ENCODE assay signal across 15 mouse cellular contexts in the genomic region with DNA sequence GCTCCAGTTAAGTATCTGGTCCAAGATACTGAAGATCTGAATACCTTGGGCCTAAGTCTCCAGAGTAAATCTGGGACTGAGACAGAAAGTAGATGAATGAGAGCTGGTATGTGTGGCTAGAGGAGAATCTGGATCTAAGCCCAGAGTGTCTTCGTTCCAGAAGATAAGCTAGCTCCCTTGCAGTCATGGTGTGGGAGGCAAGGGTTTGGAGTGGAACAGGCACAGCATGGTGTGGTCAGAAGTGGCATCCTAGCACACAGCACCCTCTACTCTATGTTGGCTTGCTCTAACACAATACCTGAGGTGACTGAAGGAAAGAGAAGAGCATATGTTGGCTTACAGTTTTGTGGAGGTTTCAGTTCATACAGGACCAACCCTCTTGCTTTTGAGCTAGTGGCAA.
A peak's percentile ranks its signal among the peaks of the same experiment; 100 is the strongest.
DNase-seq lines count a peak whose midpoint lies in the region; ATAC-seq and TF ChIP-seq lines count a peak whose summit lies in the region.
"Had no signal": no experiment of that assay in that cellular context is flagged by ENCODE, and none has a peak within 500 bp of the region (broad histone marks: within the 10 kb centered on the region; RNA-seq: fewer than 3 reads in every experiment).

No protein-coding gene starts in this region.

- TF ChIP-seq EP300 in MEL (IDR thresholded peaks at IDR 0.05; ENCODE audit: low read depth in 1 of 2, low read length in 2 of 2) = no peak
- TF ChIP-seq EP300 in heart, postnatal 0 days (IDR thresholded peaks at IDR 0.05; ENCODE audit: low read depth) = no peak

- no peak overlapping the region for H3K4me3 ChIP-seq in MEL (ENCODE audit: control insufficient read depth in 1 of 2, insufficient read depth in 1 of 2, low read depth in 2 of 2, low read length in 2 of 2)
- no peak overlapping the region for H3K4me3 ChIP-seq in heart, postnatal 0 days (ENCODE audit: low read depth, low read length)
- H3K4me3 ChIP-seq: forebrain, embryonic 12.5 days; kidney, embryonic 15.5 days; neural tube, embryonic 15.5 days had no signal

- 17% methylated on average over 1 of the region's 1 CpGs for WGBS in heart, postnatal 0 days

- H3K27me3 ChIP-seq in MEL (ENCODE audit: control insufficient read depth in 1 of 2, insufficient read depth in 2 of 2, low read length in 2 of 2) = no peaks in the 10 kb centered on the region
- no peaks in the 10 kb centered on the region for H3K27me3 ChIP-seq in heart, postnatal 0 days (ENCODE audit: control insufficient read depth, insufficient read depth, low read length)
- H3K27me3 ChIP-seq: CH12.LX; forebrain, embryonic 12.5 days; kidney, embryonic 15.5 days; neural tube, embryonic 15.5 days had no signal

- H3K9me3 ChIP-seq in MEL (replicated peaks; ENCODE audit: insufficient read depth, low read length) = no peaks in the 10 kb centered on the region
- no peaks in the 10 kb centered on the region for H3K9me3 ChIP-seq in heart, postnatal 0 days (replicated peaks; ENCODE audit: control insufficient read depth, low read length)
- H3K9me3 ChIP-seq: forebrain, embryonic 12.5 days; kidney, embryonic 15.5 days; neural tube, embryonic 15.5 days had no signal

- no peaks in the 10 kb centered on the region for H3K4me1 ChIP-seq in MEL (ENCODE audit: control insufficient read depth in 1 of 2, insufficient read depth in 2 of 2, low read length in 2 of 2)
- peaks cover 24% of the 10 kb centered on the region for H3K4me1 ChIP-seq in heart, postnatal 0 days (ENCODE audit: control insufficient read depth, insufficient read depth)
- H3K4me1 ChIP-seq: forebrain, embryonic 12.5 days; neural tube, embryonic 15.5 days had no signal

- no peak overlapping the region for H3K4me2 ChIP-seq in heart, postnatal 0 days (ENCODE audit: low read depth, low read length)
- H3K4me2 ChIP-seq: forebrain, embryonic 12.5 days; kidney, embryonic 15.5 days; neural tube, embryonic 15.5 days had no signal

- H3K27ac ChIP-seq in MEL (ENCODE audit: control insufficient read depth, low read depth, low read length) = no peak overlapping the region
- peak overlapping the region; percentile 10 for H3K27ac ChIP-seq in heart, postnatal 0 days (ENCODE audit: low read depth)
- H3K27ac ChIP-seq: forebrain, embryonic 12.5 days; kidney, embryonic 15.5 days; neural tube, embryonic 15.5 days had no signal

- H3K36me3 ChIP-seq in MEL (ENCODE audit: control insufficient read depth in 1 of 2, insufficient read depth in 2 of 2, low read length in 2 of 2) = no peaks in the 10 kb centered on the region
- H3K36me3 ChIP-seq in heart, postnatal 0 days (replicated peaks; ENCODE audit: control insufficient read depth, insufficient read depth, low read length) = peaks cover 12% of the 10 kb centered on the region

- TF ChIP-seq CTCF in MEL (IDR thresholded peaks at IDR 0.05 in 2 of 3, conservative IDR thresholded peaks at IDR 0.05 in 1 of 3; ENCODE audit: control insufficient read depth in 1 of 3, insufficient read depth in 1 of 3, low read depth in 2 of 3, low read length in 3 of 3, poor library complexity in 1 of 3, severe bottlenecking in 1 of 3) = no peak
- TF ChIP-seq CTCF in heart, postnatal 0 days (IDR thresholded peaks at IDR 0.05; ENCODE audit: low read depth) = no peak

- TF ChIP-seq POLR2A in MEL (IDR thresholded peaks at IDR 0.05; ENCODE audit: control insufficient read depth in 1 of 2, insufficient read depth in 1 of 2, low read depth in 1 of 2, low read length in 2 of 2, poor library complexity in 1 of 2) = no peak

- intact Hi-C loops in left cerebral cortex, postnatal 36 days (cut with DNase I) = no loop called here

- no peaks in the 10 kb centered on the region for H3K79me2 ChIP-seq in MEL (ENCODE audit: control insufficient read depth, insufficient read depth, low read length, poor library complexity)

- TF ChIP-seq RAD21 in MEL (IDR thresholded peaks at IDR 0.05; ENCODE audit: low read depth, low read length) = no peak

- peak; percentile 50 for ATAC-seq in heart, postnatal 0 days (ENCODE audit: insufficient read depth, low read depth)

- no peak overlapping the region for H3K9ac ChIP-seq in MEL (ENCODE audit: control insufficient read depth, low read depth, low read length, poor library complexity, severe bottlenecking)
- H3K9ac ChIP-seq in heart, postnatal 0 days (replicated peaks; ENCODE audit: low read depth, low read length) = no peak overlapping the region
- H3K9ac ChIP-seq: forebrain, embryonic 12.5 days; kidney, embryonic 15.5 days; neural tube, embryonic 15.5 days had no signal

- peak; percentile 28 to 38 for DNase-seq in left cerebral cortex, postnatal 36 days (ENCODE audit: low spot score in 2 of 2)
- DNase-seq in left cerebral cortex, adult 11 months (ENCODE audit: low spot score) = no peak
- DNase-seq in MEL (ENCODE audit: low read depth, low spot score) (peak; percentile 24), adipocyte (ENCODE audit: low spot score) (peak; percentile 52)
- peak; percentile 66 for DNase-seq in heart, postnatal 0 days (ENCODE audit: low spot score)
- no peak for DNase-seq in urinary bladder, postnatal 10 days (ENCODE audit: low spot score)
- no peak for DNase-seq in urinary bladder, postnatal 14 days (ENCODE audit: low spot score)
- DNase-seq: adrenal gland, postnatal 14 days; cerebellum, postnatal 36 days; gastrocnemius, postnatal 25 days; thymus, postnatal 4 days had no signal

TF ChIP-seq in MEL, 35 proteins besides CTCF, POLR2A, EP300 and RAD21:
- TF ChIP-seq SMC3 (IDR thresholded peaks at IDR 0.05; ENCODE audit: low read depth, low read length) (no peak), NELFE (IDR thresholded peaks at IDR 0.05; ENCODE audit: low read depth, low read length) (no peak), MAFK (IDR thresholded peaks at IDR 0.05; ENCODE audit: borderline replicate concordance, low read depth, low read length) (no peak), POLR2AphosphoS2 (IDR thresholded peaks at IDR 0.05; ENCODE audit: low read length) (no peak), E2F4 (IDR thresholded peaks at IDR 0.05; ENCODE audit: borderline replicate concordance, low read depth, low read length) (no peak), MXI1 (IDR thresholded peaks at IDR 0.05; ENCODE audit: low read depth, low read length) (no peak), GATA1 (IDR thresholded peaks at IDR 0.05; ENCODE audit: low read depth, low read length) (0 out of 2 replicates have a peak, but pooled peaks have one; percentile 4), USF1 (IDR thresholded peaks at IDR 0.05; ENCODE audit: low read depth, low read length) (no peak)

Comparison
In these comparisons a context has a peak if more than half of its experiments do, and no peak if none do; other contexts are left out.
1. DNase-seq: peak in left cerebral cortex, postnatal 36 days (2 of 2), MEL (single experiment), adipocyte (single experiment) and heart, postnatal 0 days (single experiment); none in left cerebral cortex, adult 11 months (single experiment), urinary bladder, postnatal 10 days (single experiment) and urinary bladder, postnatal 14 days (single experiment).